Mouse (Mus musculus) olfactory bulb, adult 2 months (tissue): ENCODE measurements around the gene Arsj.

ENCODE experiments used
- CTCF ChIP-seq: fragments of 200-500 bp; IDR thresholded peaks from 2 replicates; pipeline ENCODE4 v1.5.1; 2012; ENCODE audit warnings: low read depth, mild to moderate bottlenecking, low read length, moderate library complexity; ENCODE audit not compliant: insufficient read depth
- POLR2A ChIP-seq: fragments of 200-500 bp; IDR thresholded peaks from 2 replicates; pipeline ENCODE4 v1.6.1; 2012; ENCODE audit warnings: mild to moderate bottlenecking, low read depth, low read length, moderate library complexity; ENCODE audit not compliant: insufficient read depth

DNA sequence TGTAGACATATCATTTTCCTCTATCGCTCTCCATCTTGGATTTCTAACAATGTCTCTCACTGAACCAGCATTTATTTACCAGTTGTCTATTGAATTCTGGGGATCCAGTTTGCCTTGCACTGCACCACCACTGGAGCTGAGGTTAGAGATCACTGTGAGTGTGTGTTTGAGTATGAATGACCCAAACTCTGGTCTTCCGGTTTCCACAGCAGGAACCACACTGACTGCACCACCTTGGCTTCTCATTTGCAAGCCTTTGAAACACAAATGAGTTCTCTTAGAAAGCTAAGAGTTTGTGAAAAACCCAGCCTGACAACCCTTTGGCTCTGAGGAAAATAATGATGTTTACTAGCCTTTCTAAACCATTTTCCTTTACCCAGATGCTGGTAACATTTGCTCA, 86.0 kb downstream of the Arsj start:
- TF ChIP-seq CTCF (no peak), POLR2A (no peak)
